Mouse (Mus musculus): Measurements from ENCODE around the gene Mgea5. TPM values are rescaled to one million over a fixed set of nuclear protein-coding genes. Genes with fewer than 3 reads are reported as not detected.
A peak's percentile ranks its signal among the peaks of the same experiment; 100 is the strongest.

The Mgea5 gene
- polyA plus RNA-seq, 1 experiment from 2014 or later, result 34.8 TPM

GRCm38 (mm10) chr19:45737208-45737845, 46.3 kb downstream of the Mgea5 start:
- Histone ChIP-seq H3K27me3 (replicated peaks) (peaks cover 100% of the 10 kb centered on the region), H3K4me1 (peaks cover 19% of the 10 kb centered on the region), H3K9me3 (replicated peaks) (no peaks in the 10 kb centered on the region), H3K27ac (no peak overlapping the region), H3K4me2 (peak overlapping the region; percentile 52), H3K36me3 (no peaks in the 10 kb centered on the region), H3K9ac (no peak overlapping the region), H3K4me3 (peak overlapping the region; percentile 22; the same call in 1 of the 2 replicates)
- 21% methylated on average over 23 of the region's 23 CpGs for WGBS (ENCODE audit: insufficient replicate concordance)
- 0 out of 2 replicates have a peak, but pooled peaks have one; percentile 11 for ATAC-seq

GRCm38 (mm10) chr19:45736855-45737207, 46.8 kb downstream of the Mgea5 start:
- H3K9me3 ChIP-seq (replicated peaks), result no peaks in the 10 kb centered on the region
- peaks cover 14% of the 10 kb centered on the region for H3K4me1 ChIP-seq
- H3K36me3 ChIP-seq, result no peaks in the 10 kb centered on the region
- H3K4me3 ChIP-seq, result peak overlapping the region; percentile 22; the same call in 1 of the 2 replicates
- peak overlapping the region; percentile 52 for H3K4me2 ChIP-seq
- peaks cover 100% of the 10 kb centered on the region for H3K27me3 ChIP-seq (replicated peaks)
- H3K9ac ChIP-seq, result no peak overlapping the region
- 1% methylated on average over 28 of the region's 28 CpGs for WGBS (ENCODE audit: insufficient replicate concordance)
- ATAC-seq, result peak; percentile 57
- no peak overlapping the region for H3K27ac ChIP-seq

- no peaks in the 10 kb centered on the region for H3K9me3 ChIP-seq (replicated peaks)
- H3K36me3 ChIP-seq, result no peaks in the 10 kb centered on the region
- peaks cover 100% of the 10 kb centered on the region for H3K27me3 ChIP-seq (replicated peaks)
- H3K4me3 ChIP-seq, result no peak overlapping the region
- H3K4me2 ChIP-seq, result no peak overlapping the region
- H3K9ac ChIP-seq, result no peak overlapping the region
- ATAC-seq, result no peak
- no peak overlapping the region for H3K27ac ChIP-seq
- WGBS (ENCODE audit: insufficient replicate concordance), result 50% methylated on average over 1 of the region's 1 CpGs
- peaks cover 10% of the 10 kb centered on the region for H3K4me1 ChIP-seq
Observed at GRCm38 (mm10) chr19:45736241-45736640, 47.4 kb downstream of the Mgea5 start.

- WGBS (ENCODE audit: insufficient replicate concordance), result 51% methylated on average over 7 of the region's 7 CpGs
- no peak overlapping the region for H3K9ac ChIP-seq
- no peak for ATAC-seq
- no peaks in the 10 kb centered on the region for H3K9me3 ChIP-seq (replicated peaks)
- peaks cover 10% of the 10 kb centered on the region for H3K4me1 ChIP-seq
- no peak overlapping the region for H3K4me3 ChIP-seq
- no peak overlapping the region for H3K4me2 ChIP-seq
- no peaks in the 10 kb centered on the region for H3K36me3 ChIP-seq
- H3K27ac ChIP-seq, result no peak overlapping the region
- H3K27me3 ChIP-seq (replicated peaks), result peaks cover 100% of the 10 kb centered on the region
Observed at GRCm38 (mm10) chr19:45734762-45735161, 48.9 kb downstream of the Mgea5 start.

GRCm38 (mm10) chr19:45734191-45734590, 49.4 kb downstream of the Mgea5 start:
- H3K4me3 ChIP-seq, result no peak overlapping the region
- peaks cover 10% of the 10 kb centered on the region for H3K4me1 ChIP-seq
- no peak overlapping the region for H3K4me2 ChIP-seq
- no peaks in the 10 kb centered on the region for H3K9me3 ChIP-seq (replicated peaks)
- WGBS (ENCODE audit: insufficient replicate concordance), result 61% methylated on average over 5 of the region's 5 CpGs
- H3K36me3 ChIP-seq, result no peaks in the 10 kb centered on the region
- H3K27ac ChIP-seq, result no peak overlapping the region
- no peak for ATAC-seq
- peaks cover 96% of the 10 kb centered on the region for H3K27me3 ChIP-seq (replicated peaks)
- H3K9ac ChIP-seq, result no peak overlapping the region

GRCm38 (mm10) chr19:45733564-45733963, 50.1 kb downstream of the Mgea5 start:
- 21% methylated on average over 10 of the region's 10 CpGs for WGBS (ENCODE audit: insufficient replicate concordance)
- ATAC-seq, result no peak

GRCm38 (mm10) chr19:45731658-45732057, 52.0 kb downstream of the Mgea5 start:
- Histone ChIP-seq H3K4me1 (0 out of 2 replicates have a peak, but pooled peaks cover under 1% of the 10 kb centered on the region), H3K9me3 (replicated peaks) (no peaks in the 10 kb centered on the region), H3K9ac (no peak overlapping the region), H3K27ac (no peak overlapping the region), H3K27me3 (replicated peaks) (peaks cover 81% of the 10 kb centered on the region), H3K4me3 (no peak overlapping the region), H3K36me3 (no peaks in the 10 kb centered on the region), H3K4me2 (no peak overlapping the region)
- 73% methylated on average over 7 of the region's 7 CpGs for WGBS (ENCODE audit: insufficient replicate concordance)
- ATAC-seq, result no peak

More at GRCm38 (mm10) chr19:45733564-45733963, 50.1 kb downstream of the Mgea5 start:
- Histone ChIP-seq H3K9me3 (replicated peaks) (no peaks in the 10 kb centered on the region), H3K27me3 (replicated peaks) (peaks cover 90% of the 10 kb centered on the region), H3K4me3 (no peak overlapping the region), H3K4me2 (no peak overlapping the region), H3K36me3 (no peaks in the 10 kb centered on the region), H3K27ac (no peak overlapping the region), H3K9ac (no peak overlapping the region), H3K4me1 (peaks cover 10% of the 10 kb centered on the region)

GRCm38 (mm10) chr19:45730042-45730441, 53.6 kb downstream of the Mgea5 start:
- Histone ChIP-seq H3K36me3 (no peaks in the 10 kb centered on the region), H3K4me3 (no peak overlapping the region), H3K4me2 (no peak overlapping the region), H3K9ac (no peak overlapping the region), H3K4me1 (no peaks in the 10 kb centered on the region), H3K9me3 (replicated peaks) (no peaks in the 10 kb centered on the region), H3K27ac (no peak overlapping the region), H3K27me3 (replicated peaks) (peaks cover 78% of the 10 kb centered on the region)
- WGBS (ENCODE audit: insufficient replicate concordance), result 57% methylated on average over 8 of the region's 8 CpGs
- ATAC-seq, result no peak

- no peak overlapping the region for H3K4me3 ChIP-seq
- no peak overlapping the region for H3K9ac ChIP-seq
- H3K27ac ChIP-seq, result no peak overlapping the region
- no peaks in the 10 kb centered on the region for H3K36me3 ChIP-seq
- no peak overlapping the region for H3K4me2 ChIP-seq
- H3K4me1 ChIP-seq, result no peaks in the 10 kb centered on the region
- H3K27me3 ChIP-seq (replicated peaks), result peaks cover 50% of the 10 kb centered on the region
- ATAC-seq, result no peak
- WGBS (ENCODE audit: insufficient replicate concordance), result 42% methylated on average over 10 of the region's 10 CpGs
- no peaks in the 10 kb centered on the region for H3K9me3 ChIP-seq (replicated peaks)
Observed at GRCm38 (mm10) chr19:45727231-45727630, 56.4 kb downstream of the Mgea5 start.

- H3K27ac ChIP-seq, result no peak overlapping the region
- no peak overlapping the region for H3K9ac ChIP-seq
- no peaks in the 10 kb centered on the region for H3K36me3 ChIP-seq
- H3K4me3 ChIP-seq, result no peak overlapping the region
- ATAC-seq, result no peak
- H3K4me2 ChIP-seq, result no peak overlapping the region
- H3K4me1 ChIP-seq, result no peaks in the 10 kb centered on the region
- 50% methylated on average over 14 of the region's 14 CpGs for WGBS (ENCODE audit: insufficient replicate concordance)
- H3K9me3 ChIP-seq (replicated peaks), result no peaks in the 10 kb centered on the region
- peaks cover 41% of the 10 kb centered on the region for H3K27me3 ChIP-seq (replicated peaks)
Observed at GRCm38 (mm10) chr19:45725677-45726277, 57.9 kb downstream of the Mgea5 start.

GRCm38 (mm10) chr19:45722188-45722587, 61.4 kb downstream of the Mgea5 start:
- Histone ChIP-seq H3K27me3 (replicated peaks) (peaks cover 44% of the 10 kb centered on the region), H3K27ac (no peak overlapping the region), H3K36me3 (no peaks in the 10 kb centered on the region), H3K4me1 (peaks cover 7% of the 10 kb centered on the region; the same call in 1 of the 2 replicates), H3K4me2 (no peak overlapping the region), H3K9ac (no peak overlapping the region), H3K4me3 (no peak overlapping the region), H3K9me3 (replicated peaks) (no peaks in the 10 kb centered on the region)
- 59% methylated on average over 5 of the region's 5 CpGs for WGBS (ENCODE audit: insufficient replicate concordance)
- ATAC-seq, result no peak

- ATAC-seq, result no peak
- Histone ChIP-seq H3K9ac (no peak overlapping the region), H3K4me3 (no peak overlapping the region)
Observed at GRCm38 (mm10) chr19:45718286-45718685, 65.4 kb downstream of the Mgea5 start.

More at GRCm38 (mm10) chr19:45718286-45718685, 65.4 kb downstream of the Mgea5 start:
- Histone ChIP-seq H3K4me2 (no peak overlapping the region), H3K27me3 (replicated peaks) (peaks cover 40% of the 10 kb centered on the region), H3K9me3 (replicated peaks) (no peaks in the 10 kb centered on the region), H3K4me1 (peaks cover 7% of the 10 kb centered on the region; the same call in 1 of the 2 replicates), H3K36me3 (no peaks in the 10 kb centered on the region), H3K27ac (no peak overlapping the region)
- 63% methylated on average over 3 of the region's 3 CpGs for WGBS (ENCODE audit: insufficient replicate concordance)

Measured in liver, embryonic 12.5 days (tissue).